Mouse (Mus musculus): Measurements from ENCODE around the gene Kirrel3.

DNA sequence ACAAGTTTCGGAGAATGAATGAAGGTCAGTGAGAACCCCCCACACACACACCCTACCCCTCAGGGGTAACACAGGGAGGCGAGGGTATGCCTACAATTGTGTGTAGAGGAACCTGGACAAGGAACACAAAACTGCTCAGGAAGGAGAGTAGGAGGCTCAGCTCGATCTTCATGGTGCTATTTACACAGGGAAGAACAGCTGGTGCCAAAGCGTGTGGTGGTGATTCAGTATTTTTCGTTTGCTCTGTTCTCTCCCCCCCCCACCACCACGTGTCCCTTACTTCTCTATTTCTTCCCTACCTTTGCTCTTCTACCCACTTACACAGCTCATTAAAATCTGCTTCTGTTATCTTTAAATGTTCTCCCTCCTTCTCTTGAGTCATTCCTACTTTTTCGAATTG, 426.1 kb downstream of the Kirrel3 start:
- TF ChIP-seq CTCF (IDR thresholded peaks at IDR 0.05; ENCODE audit: low read depth, low read length) (no peak), TAL1 (conservative IDR thresholded peaks at IDR 0.05; ENCODE audit: low read depth, low read length) (no peak)
